Mouse (Mus musculus): ENCODE measurements at regions not wholly inside any gene's neighbourhood (a gene's known extent, or its start where the extent isn't known, plus 50 kb on each side); places are given as distances from the start of the nearest gene placed in this dataset.

- POLR2A ChIA-PET, result interaction anchor here (0.8 kb wide), 1 partner anchor 13 kb away, joined by 4 read pairs; no protein-coding TSS in a partner anchor
- TF ChIP-seq CTCF (IDR thresholded peaks at IDR 0.05), result no peak
- in situ Hi-C loops (cut with MboI; ENCODE audit: low pct_unique_long_range_greater_than_20kb), result no loop called here
- ATAC-seq (no peak), DNase-seq (ENCODE audit: low read depth, low spot score) (no peak)
- CTCF ChIA-PET, result interaction anchor here (0.8 to 1.4 kb wide), 2 partner anchors 29 to 50 kb away, joined by 3 read pairs; no protein-coding TSS in a partner anchor
- peaks cover 16% of the 10 kb centered on the region for H3K27me3 ChIP-seq
Measured at GRCm38 (mm10) chr10:10270297-10270696, 201.8 kb downstream of the Adgb start.

GRCm38 (mm10) chr10:10252540-10253318 lies 219.4 kb downstream of the Adgb start:
- in situ Hi-C loops (cut with MboI; ENCODE audit: low pct_unique_long_range_greater_than_20kb), result no loop called here
- H3K27me3 ChIP-seq, result no peaks in the 10 kb centered on the region
- ChIA-PET POLR2A (no interaction called here), CTCF (interaction anchor here (0.8 to 1.2 kb wide), 3 partner anchors 21 to 436 kb away, joined by 3 read pairs; no protein-coding TSS in a partner anchor)
- peak; percentile 58 for TF ChIP-seq CTCF (IDR thresholded peaks at IDR 0.05)
- ATAC-seq, result peak; percentile 98
- DNase-seq (ENCODE audit: low read depth, low spot score), result peak; percentile 68

GRCm38 (mm10) chr10:10252136-10252535 lies 220.0 kb downstream of the Adgb start:
- no peaks in the 10 kb centered on the region for H3K27me3 ChIP-seq
- ATAC-seq (peak; percentile 87), DNase-seq (ENCODE audit: low read depth, low spot score) (peak; percentile 46)
- TF ChIP-seq CTCF (IDR thresholded peaks at IDR 0.05), result no peak
- ChIA-PET CTCF (interaction anchor here (0.8 to 1.2 kb wide), 3 partner anchors 21 to 435 kb away, joined by 3 read pairs; no protein-coding TSS in a partner anchor), POLR2A (no interaction called here)
- in situ Hi-C loops (cut with MboI; ENCODE audit: low pct_unique_long_range_greater_than_20kb), result no loop called here

- peaks cover 12% of the 10 kb centered on the region for H3K27me3 ChIP-seq
- ATAC-seq, result no peak
- in situ Hi-C loops (cut with MboI; ENCODE audit: low pct_unique_long_range_greater_than_20kb), result no loop called here
- ChIA-PET POLR2A (no interaction called here), CTCF (no interaction called here)
- TF ChIP-seq CTCF (IDR thresholded peaks at IDR 0.05), result no peak
- DNase-seq (ENCODE audit: low read depth, low spot score), result no peak
Measured at GRCm38 (mm10) chr10:10234894-10235523, 237.1 kb downstream of the Adgb start.

GRCm38 (mm10) chr10:10224582-10225144 lies 247.5 kb downstream of the Adgb start:
- DNase-seq (ENCODE audit: low read depth, low spot score) (no peak), ATAC-seq (no peak)
- no peak for TF ChIP-seq CTCF (IDR thresholded peaks at IDR 0.05)
- no peaks in the 10 kb centered on the region for H3K27me3 ChIP-seq
- POLR2A ChIA-PET, result no interaction called here
- CTCF ChIA-PET, result no interaction called here
- in situ Hi-C loops (cut with MboI; ENCODE audit: low pct_unique_long_range_greater_than_20kb), result no loop called here

- no peak for TF ChIP-seq CTCF (IDR thresholded peaks at IDR 0.05)
- DNase-seq (ENCODE audit: low read depth, low spot score), result no peak
- in situ Hi-C loops (cut with MboI; ENCODE audit: low pct_unique_long_range_greater_than_20kb), result no loop called here
- CTCF ChIA-PET, result interaction anchor here (0.8 to 1.4 kb wide), 3 partner anchors 14 to 51 kb away, joined by 3 read pairs; no protein-coding TSS in a partner anchor
- no peaks in the 10 kb centered on the region for H3K27me3 ChIP-seq
- ATAC-seq, result no peak
- POLR2A ChIA-PET, result no interaction called here
Measured at GRCm38 (mm10) chr10:10219726-10220125, 252.4 kb downstream of the Adgb start.

- TF ChIP-seq CTCF (IDR thresholded peaks at IDR 0.05), result no peak
- ChIA-PET POLR2A (interaction anchor here (0.7 kb wide), 1 partner anchor 102 kb away, joined by 3 read pairs; no protein-coding TSS in a partner anchor), CTCF (no interaction called here)
- in situ Hi-C loops (cut with MboI; ENCODE audit: low pct_unique_long_range_greater_than_20kb), result no loop called here
- H3K27me3 ChIP-seq, result no peaks in the 10 kb centered on the region
- ATAC-seq (no peak), DNase-seq (ENCODE audit: low read depth, low spot score) (no peak)
Measured at GRCm38 (mm10) chr10:10216892-10217291, 255.2 kb downstream of the Adgb start.

GRCm38 (mm10) chr10:10215376-10215775 lies 256.8 kb downstream of the Adgb start:
- DNase-seq (ENCODE audit: low read depth, low spot score) (no peak), ATAC-seq (no peak)
- no peaks in the 10 kb centered on the region for H3K27me3 ChIP-seq
- ChIA-PET POLR2A (no interaction called here), CTCF (interaction anchor here (0.9 kb wide), 1 partner anchor 13 kb away, joined by 3 read pairs; no protein-coding TSS in a partner anchor)
- TF ChIP-seq CTCF (IDR thresholded peaks at IDR 0.05), result no peak
- in situ Hi-C loops (cut with MboI; ENCODE audit: low pct_unique_long_range_greater_than_20kb), result no loop called here

GRCm38 (mm10) chr10:10208354-10208753 lies 263.8 kb downstream of the Adgb start:
- TF ChIP-seq CTCF (IDR thresholded peaks at IDR 0.05), result no peak
- ATAC-seq (no peak), DNase-seq (ENCODE audit: low read depth, low spot score) (no peak)
- ChIA-PET CTCF (no interaction called here), POLR2A (no interaction called here)
- in situ Hi-C loops (cut with MboI; ENCODE audit: low pct_unique_long_range_greater_than_20kb), result no loop called here
- peaks cover 2% of the 10 kb centered on the region for H3K27me3 ChIP-seq

GRCm38 (mm10) chr10:10205805-10206520 lies 266.2 kb downstream of the Adgb start:
- no peak for DNase-seq (ENCODE audit: low read depth, low spot score)
- no peak for ATAC-seq
- CTCF ChIA-PET, result interaction anchor here (0.6 to 0.7 kb wide), 2 partner anchors 8 to 14 kb away, joined by 3 read pairs; no protein-coding TSS in a partner anchor
- no peak for TF ChIP-seq CTCF (IDR thresholded peaks at IDR 0.05)
- in situ Hi-C loops (cut with MboI; ENCODE audit: low pct_unique_long_range_greater_than_20kb), result no loop called here
- POLR2A ChIA-PET, result no interaction called here
- H3K27me3 ChIP-seq, result peaks cover 2% of the 10 kb centered on the region
